ENCODE assay signal across 38 mouse cellular contexts in the genomic region with DNA sequence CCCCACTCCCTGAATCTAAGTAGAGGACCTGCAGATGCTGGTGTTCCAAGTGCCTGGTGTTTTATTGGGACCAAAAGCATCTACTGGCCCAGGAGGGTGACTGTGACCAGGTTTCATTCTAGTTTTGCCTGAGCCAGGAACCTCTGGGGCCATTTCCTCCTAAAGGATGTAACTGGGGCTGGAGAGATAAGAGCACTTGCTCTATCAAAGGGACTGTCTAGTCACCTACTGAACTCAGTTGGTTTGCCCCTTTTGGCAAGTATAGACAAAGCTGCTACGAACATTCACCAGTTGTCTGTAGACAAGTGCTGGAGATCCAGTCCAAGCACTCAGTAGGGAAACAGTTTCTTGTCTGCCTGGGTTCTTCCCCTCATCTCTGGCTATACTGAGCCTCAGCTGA. TPM values are rescaled to one million over a fixed set of nuclear protein-coding genes. Genes with fewer than 3 reads are reported as not detected.
"Had no signal": no experiment of that assay in that cellular context is flagged by ENCODE, and none has a peak within 500 bp of the region (broad histone marks: within the 10 kb centered on the region; RNA-seq: fewer than 3 reads in every experiment).

No protein-coding gene starts in this region.

- H3K9ac ChIP-seq: heart, embryonic 13.5 days; heart, embryonic 15.5 days; hindbrain, embryonic 13.5 days; hindbrain, embryonic 15.5 days; kidney, embryonic 15.5 days; limb, embryonic 12.5 days; liver, embryonic 13.5 days had no signal

- H3K36me3 ChIP-seq: heart, embryonic 15.5 days; hindbrain, embryonic 15.5 days; kidney, embryonic 15.5 days; limb, embryonic 10.5 days; liver, embryonic 13.5 days had no signal

- H3K4me2 ChIP-seq: heart, embryonic 11.5 days; heart, embryonic 13.5 days; heart, embryonic 15.5 days; hindbrain, embryonic 13.5 days; hindbrain, embryonic 15.5 days; kidney, embryonic 15.5 days; limb, embryonic 12.5 days; liver, embryonic 11.5 days; liver, embryonic 13.5 days had no signal

- H3K4me3 ChIP-seq: heart, adult 2 months; heart, embryonic 13.5 days; heart, embryonic 15.5 days; hindbrain, embryonic 13.5 days; hindbrain, embryonic 15.5 days; kidney, embryonic 15.5 days; limb, embryonic 10.5 days; limb, embryonic 12.5 days; liver, embryonic 13.5 days had no signal

- ATAC-seq: hindbrain, postnatal 0 days; intestine, embryonic 16.5 days had no signal

- H3K27me3 ChIP-seq: heart, embryonic 13.5 days; heart, embryonic 15.5 days; hindbrain, embryonic 13.5 days; hindbrain, embryonic 15.5 days; kidney, embryonic 15.5 days; liver, embryonic 13.5 days had no signal

- H3K27ac ChIP-seq: heart, adult 2 months; heart, embryonic 13.5 days; heart, embryonic 15.5 days; hindbrain, embryonic 13.5 days; hindbrain, embryonic 15.5 days; hindbrain, postnatal 0 days; kidney, embryonic 15.5 days; kidney, postnatal 0 days; limb, embryonic 10.5 days; limb, embryonic 12.5 days; liver, embryonic 13.5 days had no signal

- H3K9me3 ChIP-seq: heart, embryonic 13.5 days; heart, embryonic 15.5 days; hindbrain, embryonic 13.5 days; hindbrain, embryonic 15.5 days; kidney, embryonic 15.5 days; limb, embryonic 10.5 days; limb, embryonic 12.5 days; liver, embryonic 13.5 days had no signal

- DNase-seq: gastrocnemius, postnatal 14 days; gastrocnemius, postnatal 36 days; heart, adult 11 months; heart, adult 2 months; heart, postnatal 14 days; heart, postnatal 36 days; kidney, adult 11 months; kidney, adult 2 months; kidney, adult 9 months; kidney, postnatal 14 days; kidney, postnatal 36 days; layer of hippocampus, adult 9-11 months; layer of hippocampus, postnatal 36 days; liver; liver, embryonic 13.5 days had no signal

RNA-seq across cellular contexts. Expression of gene Prap1, which starts 5.3 kb away (rescaled TPM):
- total RNA-seq: gastrocnemius, adult 18-20 months; gastrocnemius, adult 8-10 months; gastrocnemius, postnatal 14 days; gastrocnemius, postnatal 36 days; heart, adult 2 months; heart, postnatal 14 days; heart, postnatal 36 days; hematopoietic stem cell, adult 5-6 weeks; hindbrain, postnatal 0 days; layer of hippocampus, adult 18-20 months; layer of hippocampus, postnatal 14 days; layer of hippocampus, postnatal 36 days; left cerebral cortex, adult 18-20 months; left cerebral cortex, adult 8-10 months; left cerebral cortex, postnatal 10 days; left cerebral cortex, postnatal 25 days had no signal
- polyA plus RNA-seq: gonadal fat pad, adult 2 months; heart, embryonic 11.5 days; hindbrain, embryonic 11.5 days; hindbrain, embryonic 13.5 days; hindbrain, embryonic 15.5 days; hindbrain, postnatal 0 days; kidney, embryonic 15.5 days; limb, embryonic 10.5 days; limb, embryonic 12.5 days; liver, embryonic 11.5 days; liver, embryonic 13.5 days had no signal

RNA-seq across cellular contexts. Expression of gene Caly, which starts 16.1 kb away (rescaled TPM):
- total RNA-seq: heart, postnatal 14 days; heart, postnatal 36 days; hematopoietic stem cell, adult 5-6 weeks had no signal
